Mouse (Mus musculus): Measurements from ENCODE around the gene Poglut1.

- TF ChIP-seq GATA1 (IDR thresholded peaks at IDR 0.05; ENCODE audit: low read length) (no peak), TAL1 (IDR thresholded peaks at IDR 0.05; ENCODE audit: low read length) (no peak)
Measured at GRCm38 (mm10) chr16:38568192-38568591, 18.1 kb upstream of the Poglut1 start.
